Mouse (Mus musculus) layer of hippocampus, postnatal 10 days (tissue): Measurements from ENCODE around the gene Atg14. TPM values are rescaled to one million over a fixed set of nuclear protein-coding genes. Genes with fewer than 3 reads are reported as not detected.
A peak's percentile ranks its signal among the peaks of the same experiment; 100 is the strongest.
"Not testable (repeated sequence)": the region's sequence is repeated elsewhere in the genome, so short reads cannot be mapped to it uniquely, and the experiment has no call there.

Experiments
- DNase-seq, 2 experiments: peaks; one replicate each; pipeline ENCODE4 v3.0.0; 2021; ENCODE audit warnings: low spot score in 2 of 2
- long read RNA-seq: library from polyadenylated mRNA; stranded (forward); transcript quantifications from one replicate; pipeline ENCODE4 v2.0.0, GENCODE M21; 2023
- total RNA-seq, 2 experiments: library from RNA; stranded (reverse); gene quantifications; 2 replicates each; pipeline ENCODE4 v1.2.3; 2021

The Atg14 gene
- 10 to 100 TPM; 13.6 to 13.9 TPM for total RNA-seq
- long read RNA-seq, partial matches to known transcripts, result 1 of 6 reads
- long read RNA-seq, other reads (novel, unspliced or antisense), result 1 of 6 reads

GRCm38 (mm10) chr14:47570549-47570948 lies at the start of gene Atg14:
TSS of gene Atg14 (minus strand) at chr14:47570649.
- DNase-seq, result not testable (repeated sequence)

GRCm38 (mm10) chr14:47618891-47619290 lies 48.4 kb upstream of the Atg14 start:
- no peak for DNase-seq

- no peak for DNase-seq
These were observed 42.8 kb upstream of the Atg14 start for GRCm38 (mm10) chr14:47613254-47613653.

DNA sequence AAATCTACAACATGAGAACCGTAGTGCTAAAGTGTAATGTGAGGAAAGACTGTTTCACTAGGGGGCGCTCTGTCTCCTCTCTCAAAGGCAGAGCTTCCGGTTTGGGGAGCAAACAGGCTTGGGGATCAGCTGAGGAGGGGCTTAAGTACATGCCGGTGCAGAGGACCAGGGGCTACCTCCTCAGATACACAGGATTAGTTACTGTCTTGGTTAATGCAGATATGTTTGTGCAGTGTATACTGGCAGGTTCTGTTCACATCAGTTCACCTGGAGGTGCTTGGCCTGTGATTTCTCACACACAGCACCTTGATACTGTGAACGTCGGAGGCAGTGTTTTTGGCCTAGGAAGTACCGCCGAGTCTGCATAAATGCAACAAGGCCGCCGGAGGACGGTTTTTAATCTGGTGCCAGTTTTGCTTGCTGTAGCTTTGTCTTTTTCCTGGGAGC lies 27.5 kb upstream of the Atg14 start:
- peak; percentile 80 to 81 for DNase-seq

- no peak for DNase-seq
These were observed 24.1 kb upstream of the Atg14 start for GRCm38 (mm10) chr14:47594426-47595103.

DNA sequence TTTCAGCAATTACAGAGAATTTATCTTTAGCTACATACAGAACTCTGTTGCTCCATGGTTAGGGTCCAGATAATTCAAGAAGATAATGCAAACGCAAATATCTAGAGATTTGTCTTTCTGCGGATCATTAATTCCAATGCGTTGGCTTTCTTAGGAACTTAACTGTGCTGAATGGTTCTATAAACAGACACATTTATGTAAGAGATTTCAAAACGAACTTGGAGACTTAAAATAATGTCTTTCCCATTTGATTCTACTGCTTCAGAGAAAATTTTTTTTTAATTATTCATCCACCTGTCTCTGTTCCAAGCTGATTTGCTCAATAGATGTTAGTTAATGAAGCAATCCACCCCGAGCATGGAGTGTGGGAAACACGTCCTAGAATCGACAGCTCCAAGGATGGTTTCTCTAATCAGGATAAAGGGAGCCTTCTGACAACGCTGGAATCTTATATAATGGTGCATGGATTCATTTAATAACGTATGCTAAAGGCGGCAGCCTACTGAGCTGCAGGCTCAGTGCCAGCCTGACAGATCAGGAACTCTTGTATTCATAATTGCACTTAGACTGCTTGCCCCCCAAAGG lies 20.0 kb upstream of the Atg14 start:
- DNase-seq, result no peak

DNA sequence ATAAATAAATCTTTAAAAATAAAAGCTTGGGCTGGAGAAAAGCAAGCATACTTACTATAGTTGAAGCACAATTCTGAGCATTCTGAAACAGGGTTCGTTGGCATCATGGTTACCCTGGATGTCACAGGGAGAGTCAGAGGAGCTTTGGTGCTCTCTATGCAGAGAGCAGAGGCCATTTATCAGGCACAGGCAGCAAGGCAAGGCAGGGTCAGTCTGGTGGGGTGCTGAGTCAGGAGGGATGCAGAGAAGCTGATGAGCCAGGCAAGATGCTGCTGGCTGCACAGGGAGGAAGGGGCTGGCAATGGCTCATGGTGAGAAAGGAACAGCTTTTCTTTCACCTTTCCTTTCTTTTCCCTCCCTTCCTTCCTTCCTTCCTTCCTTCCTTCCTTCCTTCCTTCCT lies 19.0 kb upstream of the Atg14 start:
- DNase-seq, result no peak

DNA sequence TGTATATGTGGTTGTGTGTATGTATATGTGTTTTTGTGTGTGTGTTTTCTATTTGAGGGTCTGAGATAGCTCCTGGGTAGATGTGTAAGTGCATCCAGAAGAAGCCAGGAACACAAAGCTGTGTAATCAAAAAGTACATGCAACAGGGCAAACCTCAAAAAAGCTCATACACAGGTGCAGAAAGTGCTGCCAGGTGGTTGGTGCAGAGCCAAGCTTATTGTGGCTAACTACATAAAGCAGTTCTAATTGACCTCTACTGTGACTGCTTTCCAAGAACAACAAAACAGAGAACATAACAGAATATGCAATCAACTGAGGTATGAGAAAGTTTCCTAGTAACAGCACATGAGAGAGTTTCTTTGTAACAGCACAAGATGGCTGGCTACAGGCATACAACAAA lies 13.9 kb upstream of the Atg14 start:
- no peak for DNase-seq

GRCm38 (mm10) chr14:47581681-47582080 lies 11.2 kb upstream of the Atg14 start:
- DNase-seq, result no peak

- no peak for DNase-seq
These were observed 10.8 kb upstream of the Atg14 start for GRCm38 (mm10) chr14:47581280-47581679.

GRCm38 (mm10) chr14:47578086-47578485 lies 7.6 kb upstream of the Atg14 start:
- DNase-seq, result peak; percentile 17 to 37

DNA sequence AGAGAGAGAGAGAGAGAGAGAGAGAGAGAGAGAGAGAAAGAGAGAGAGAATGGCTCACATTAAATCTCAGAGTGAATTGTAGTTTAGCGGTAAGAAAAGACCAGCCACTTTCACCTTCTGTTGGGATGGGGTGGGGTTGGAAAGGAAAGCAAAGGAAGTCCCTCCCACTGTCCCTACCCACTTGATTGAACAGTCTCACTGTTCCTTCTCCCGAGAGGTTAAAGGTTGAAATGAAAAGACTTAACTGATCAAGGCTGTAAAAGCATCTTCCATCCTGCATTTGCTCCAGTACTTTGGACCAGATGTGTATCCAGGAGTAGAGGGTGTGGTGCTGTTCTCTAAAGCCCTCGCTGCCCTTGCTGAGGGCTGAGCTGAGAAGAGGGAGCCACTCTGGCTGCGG lies 6.2 kb upstream of the Atg14 start:
- no peak for DNase-seq

GRCm38 (mm10) chr14:47574721-47575120 lies 4.3 kb upstream of the Atg14 start:
- DNase-seq, result no peak

DNA sequence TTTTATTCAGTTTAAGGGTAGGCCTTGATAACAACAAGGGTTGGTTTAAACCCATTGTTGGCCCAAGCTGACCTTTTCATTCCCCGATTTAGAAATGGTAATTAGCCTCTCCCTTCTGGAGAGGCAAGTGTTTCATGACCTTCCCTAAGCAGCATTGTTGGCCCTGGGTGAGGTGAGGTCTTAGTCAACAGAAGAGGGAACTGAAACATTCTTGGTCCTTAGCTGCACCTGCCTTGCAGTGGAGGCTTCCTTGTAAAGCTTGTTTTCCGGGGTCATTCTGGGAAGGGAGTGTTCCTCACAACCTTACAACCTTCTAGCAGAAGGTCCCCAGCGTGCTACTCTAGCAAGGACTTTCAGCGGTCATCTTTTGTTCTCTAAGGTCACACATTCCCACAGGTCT lies 2.3 kb upstream of the Atg14 start:
- no peak for DNase-seq

- peak; percentile 91 to 94 for DNase-seq
These were observed 2.3 kb downstream of the Atg14 start for GRCm38 (mm10) chr14:47567962-47568652.

- DNase-seq, result no peak
These were observed 7.3 kb downstream of the Atg14 start for GRCm38 (mm10) chr14:47563106-47563505.

- no peak for DNase-seq
These were observed 7.9 kb downstream of the Atg14 start for GRCm38 (mm10) chr14:47562530-47562929.

- DNase-seq, result no peak
These were observed 9.7 kb downstream of the Atg14 start for GRCm38 (mm10) chr14:47560714-47561113.

DNA sequence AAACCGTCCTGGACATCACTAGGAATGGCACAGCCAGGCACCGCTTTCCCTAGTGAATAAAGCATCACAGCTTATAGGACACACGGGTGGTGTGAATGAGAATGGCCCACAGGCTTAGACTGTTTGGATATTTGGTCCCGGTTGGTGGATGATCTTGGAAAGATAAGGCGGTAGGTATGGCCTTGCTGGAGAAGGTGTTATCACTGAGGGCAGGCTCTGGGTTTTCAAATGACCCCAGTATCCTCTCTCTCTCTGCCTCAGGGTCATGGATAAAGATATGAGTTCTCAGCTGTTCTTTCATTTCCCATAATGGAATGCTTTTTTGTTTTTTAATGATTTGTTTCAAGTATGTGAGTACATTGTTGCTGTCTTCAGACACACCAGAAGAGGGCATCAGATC lies 15.2 kb downstream of the Atg14 start:
- DNase-seq, result no peak

- no peak for DNase-seq
These were observed 16.2 kb downstream of the Atg14 start for GRCm38 (mm10) chr14:47554236-47554635.

DNA sequence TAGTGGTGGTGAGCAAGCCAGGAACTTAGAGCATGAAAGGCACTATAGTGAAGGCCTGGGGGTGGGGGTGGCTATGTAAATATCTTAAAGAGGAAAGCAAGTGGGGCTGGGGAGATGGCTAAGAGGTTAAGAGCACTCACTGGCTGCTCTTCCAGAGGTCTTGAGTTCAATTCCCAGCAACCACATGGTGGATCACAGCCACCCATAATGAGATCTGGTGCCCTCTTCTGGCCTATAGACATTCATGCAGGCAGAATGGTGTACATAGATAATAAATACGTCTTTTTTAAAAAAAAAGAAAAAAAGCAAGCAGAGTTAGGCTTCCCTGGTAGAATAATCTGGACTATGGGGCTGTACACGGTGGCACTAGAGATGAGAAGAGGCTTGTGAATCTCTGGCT lies 17.1 kb downstream of the Atg14 start:
- no peak for DNase-seq

GRCm38 (mm10) chr14:47551668-47552067 lies 18.8 kb downstream of the Atg14 start:
- DNase-seq, result no peak
